Mouse (Mus musculus) thymus, postnatal 14 days (tissue): ENCODE results near the gene Macrod2.

Experiments used
- DNase-seq: peaks from one replicate; pipeline ENCODE4 v3.0.0; 2021

Gene Macrod2

GRCm38 (mm10) chr2:141876155-141876851, 1481.2 kb downstream of the Macrod2 start:
- no peak for DNase-seq

- no peak for DNase-seq
Measured at GRCm38 (mm10) chr2:141876958-141877357, 1481.8 kb downstream of the Macrod2 start.

GRCm38 (mm10) chr2:141878473-141878872, 1483.4 kb downstream of the Macrod2 start:
- DNase-seq, result no peak

GRCm38 (mm10) chr2:141879711-141880110, 1484.6 kb downstream of the Macrod2 start:
- no peak for DNase-seq

- DNase-seq, result no peak
Measured at GRCm38 (mm10) chr2:141886694-141887474, 1491.8 kb downstream of the Macrod2 start.

- DNase-seq, result no peak
Measured at GRCm38 (mm10) chr2:141889497-141889896, 1494.4 kb downstream of the Macrod2 start.

GRCm38 (mm10) chr2:141897951-141898350, 1502.8 kb downstream of the Macrod2 start:
- DNase-seq, result no peak

GRCm38 (mm10) chr2:141911831-141912447, 1516.8 kb downstream of the Macrod2 start:
- no peak for DNase-seq

GRCm38 (mm10) chr2:141913486-141913885, 1518.4 kb downstream of the Macrod2 start:
- no peak for DNase-seq

GRCm38 (mm10) chr2:141913894-141914293, 1518.8 kb downstream of the Macrod2 start:
- DNase-seq, result no peak

GRCm38 (mm10) chr2:141920377-141920992, 1525.4 kb downstream of the Macrod2 start:
- no peak for DNase-seq

GRCm38 (mm10) chr2:141935130-141935529, 1540.0 kb downstream of the Macrod2 start:
- no peak for DNase-seq

- DNase-seq, result no peak
Measured at GRCm38 (mm10) chr2:141954795-141955194, 1559.7 kb downstream of the Macrod2 start.

GRCm38 (mm10) chr2:141955197-141955596, 1560.1 kb downstream of the Macrod2 start:
- DNase-seq, result no peak

GRCm38 (mm10) chr2:141962868-141963267, 1567.8 kb downstream of the Macrod2 start:
- no peak for DNase-seq

GRCm38 (mm10) chr2:141983664-141984395, 1588.7 kb downstream of the Macrod2 start:
- no peak for DNase-seq

GRCm38 (mm10) chr2:141998901-141999300, 1603.8 kb downstream of the Macrod2 start:
- DNase-seq, result no peak

GRCm38 (mm10) chr2:142024534-142025155, 1629.5 kb downstream of the Macrod2 start:
- no peak for DNase-seq

- DNase-seq, result no peak
Measured at GRCm38 (mm10) chr2:142026721-142027120, 1631.6 kb downstream of the Macrod2 start.

- DNase-seq, result no peak
Measured at GRCm38 (mm10) chr2:142030756-142031646, 1635.9 kb downstream of the Macrod2 start.

GRCm38 (mm10) chr2:142055576-142055975, 1660.5 kb downstream of the Macrod2 start:
- no peak for DNase-seq
